Mouse (Mus musculus) ES-E14 (cell line): ENCODE measurements at regions not wholly inside any gene's neighbourhood (a gene's known extent, or its start where the extent isn't known, plus 50 kb on each side); places are given as distances from the start of the nearest gene placed in this dataset.

Experiments used
- CHD2 ChIP-seq: IDR thresholded peaks from 2 replicates; pipeline ENCODE4 v1.6.1; 2014; ENCODE audit warnings: mild to moderate bottlenecking, low read depth, low read length, inconsistent platforms
- HCFC1 ChIP-seq: IDR thresholded peaks from 2 replicates; pipeline ENCODE4 v1.6.1; 2012; ENCODE audit warnings: low read length, inconsistent platforms, borderline replicate concordance; ENCODE audit not compliant: insufficient read depth
- MAFK ChIP-seq: IDR thresholded peaks from 2 replicates; pipeline ENCODE4 v1.6.1; 2014; ENCODE audit warnings: mild to moderate bottlenecking, low read depth, low read length, inconsistent platforms; ENCODE audit not compliant: insufficient read depth
- ZC3H11A ChIP-seq: IDR thresholded peaks from 2 replicates; pipeline ENCODE4 v1.6.1; 2012; ENCODE audit warnings: low read depth, mild to moderate bottlenecking, inconsistent platforms, low read length, borderline replicate concordance
- ZNF384 ChIP-seq: IDR thresholded peaks from 2 replicates; pipeline ENCODE4 v1.6.1; 2012; ENCODE audit warnings: low read depth, low read length, inconsistent platforms

- no peak for TF ChIP-seq CHD2
- TF ChIP-seq ZC3H11A: no peak
- TF ChIP-seq HCFC1: no peak
- TF ChIP-seq MAFK: no peak
- no peak for TF ChIP-seq ZNF384
Observed at GRCm38 (mm10) chr4:83975569-83975968, 450.2 kb downstream of the Ccdc171 start.
